Mouse (Mus musculus) ovary, adult 10 weeks (tissue): ENCODE results near the gene Ube3c. TPM values are rescaled to one million over a fixed set of nuclear protein-coding genes. Genes with fewer than 3 reads are reported as not detected.

Source experiments
- polyA plus RNA-seq: library from polyadenylated mRNA; stranded (reverse); fragments of 350-450 nt; fragmentation: Illumina TruSeq; extraction: RNeasy Lipid Tissue Mini Kit (QIAGEN cat#74804); gene quantifications from one replicate; pipeline ENCODE4 v1.2.3, GENCODE M21; 2014

The Ube3c gene
- 57.9 TPM for polyA plus RNA-seq

DNA sequence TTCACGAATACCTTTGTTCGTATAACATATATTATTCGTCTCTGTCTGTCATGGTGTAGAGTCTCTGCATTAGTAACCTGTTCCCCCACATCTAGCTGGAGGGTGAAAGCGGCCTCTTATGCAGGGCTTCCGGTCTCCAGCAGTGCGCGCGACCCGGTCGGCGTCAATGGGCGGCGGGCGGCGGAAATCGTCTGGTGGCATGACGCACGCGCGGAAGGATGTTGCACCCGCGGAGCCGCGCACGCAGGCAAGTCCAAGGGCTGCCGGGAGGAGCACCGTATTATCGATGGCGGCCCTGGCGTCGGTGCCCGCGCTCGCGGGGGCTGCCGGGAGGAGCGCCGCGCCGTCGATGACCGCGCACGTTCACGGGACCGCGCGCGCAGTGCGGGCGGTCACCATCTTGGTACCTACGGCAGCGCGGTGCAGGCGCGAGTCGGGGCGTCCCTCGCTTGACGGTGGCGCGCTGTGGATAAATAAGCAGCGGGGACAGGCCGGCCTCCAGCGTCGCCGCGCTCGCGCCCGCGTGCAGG, at the start of gene Ube3c:
Gene Ube3c (plus strand): TSS at position 395 of the 530 bp plus-strand sequence.

Other genes with a start within 250 kb of the Ube3c start
- gene Lmbr1, start 190.9 kb upstream of the Ube3c start, polyA plus RNA-seq: 19.7 TPM
- 17.3 TPM for gene Nom1, start 134.6 kb upstream of the Ube3c start, polyA plus RNA-seq
- gene Mnx1, start 90.8 kb upstream of the Ube3c start, polyA plus RNA-seq: not detected
- gene Dnajb6, start 166.4 kb downstream of the Ube3c start, polyA plus RNA-seq: 435 TPM
- not detected for gene Gm5129, start 166.7 kb downstream of the Ube3c start, polyA plus RNA-seq